Mouse (Mus musculus) cerebellum, adult 2 months (tissue): Measurements from ENCODE around the gene Gm49661. TPM values are rescaled to one million over a fixed set of nuclear protein-coding genes. Genes with fewer than 3 reads are reported as not detected.

ENCODE experiments used
- DNase-seq, 2 experiments: peaks; one replicate each; pipeline ENCODE4 v3.0.0; 2021
- H3K27ac ChIP-seq: fragments of 200-500 bp; 2 replicates; pipeline ENCODE4 v1.5.1; 2012; ENCODE audit warnings: low read length, control low read depth, inconsistent platforms; ENCODE audit not compliant: insufficient read depth
- H3K27me3 ChIP-seq: fragments of 200-500 bp; 2 replicates; pipeline ENCODE4 v1.6.1; 2012; ENCODE audit warnings: inconsistent platforms, mild to moderate bottlenecking, low read length, moderate library complexity; ENCODE audit not compliant: control insufficient read depth, insufficient read depth
- H3K4me1 ChIP-seq: fragments of 200-500 bp; 2 replicates; pipeline ENCODE4 v1.6.1; 2011; ENCODE audit warnings: low read length; ENCODE audit not compliant: control insufficient read depth, insufficient read depth
- H3K4me3 ChIP-seq: fragments of 200-500 bp; replicated peaks from 2 replicates; pipeline ENCODE3; 2011; ENCODE audit warnings: mild to moderate bottlenecking, low read depth, low read length, control low read depth; ENCODE audit not compliant: insufficient read depth
- CTCF ChIP-seq: fragments of 200-500 bp; IDR thresholded peaks from 2 replicates; pipeline ENCODE4 v1.5.1; 2011; ENCODE audit warnings: low read depth, mild to moderate bottlenecking, control low read depth, low read length, moderate library complexity, borderline replicate concordance; ENCODE audit not compliant: insufficient read depth
- POLR2A ChIP-seq: fragments of 200-500 bp; IDR thresholded peaks from 2 replicates; pipeline ENCODE4 v1.6.1; 2011; ENCODE audit warnings: low read length, control low read depth, borderline replicate concordance; ENCODE audit not compliant: insufficient read depth
- WGBS: fragments of 180-500 bp; shearing (Covaris S2); methylation state at CpG from one replicate; pipeline ENCODE4 v1.1.7; 2018; 5-methylcytosine and 5-hydroxymethylcytosine counted together
- polyA plus RNA-seq: library from polyadenylated mRNA; depleted of rRNA; stranded (reverse); fragments of >200 nt; gene quantifications from 2 replicates; pipeline ENCODE4 v1.2.3, GENCODE M21; 2012

Gm49661 gene
- polyA plus RNA-seq, 1 experiment, result not detected

- H3K4me3 ChIP-seq, result no peak overlapping the region
- no peak overlapping the region; the same call in 1 of the 2 replicates for H3K27ac ChIP-seq
- 42% methylated on average over 2 of the region's 2 CpGs for WGBS
- no peak for TF ChIP-seq CTCF
- no peak for TF ChIP-seq POLR2A
- no peaks in the 10 kb centered on the region for H3K27me3 ChIP-seq
- peaks cover 5% of the 10 kb centered on the region; the same call in 1 of the 2 replicates for H3K4me1 ChIP-seq
- DNase-seq, result no peak
These were observed 583 bp downstream of the Gm49661 start for GRCm38 (mm10) chr8:84968650-84969049.

- no peaks in the 10 kb centered on the region for H3K27me3 ChIP-seq
- H3K4me3 ChIP-seq, result no peak overlapping the region
- no peak overlapping the region for H3K27ac ChIP-seq
- no peak for DNase-seq
- TF ChIP-seq POLR2A (no peak), CTCF (no peak)
- 90% methylated on average over 13 of the region's 13 CpGs for WGBS
- H3K4me1 ChIP-seq, result peaks cover 5% of the 10 kb centered on the region; the same call in 1 of the 2 replicates
These were observed 1.5 kb downstream of the Gm49661 start for GRCm38 (mm10) chr8:84967532-84968304.

DNA sequence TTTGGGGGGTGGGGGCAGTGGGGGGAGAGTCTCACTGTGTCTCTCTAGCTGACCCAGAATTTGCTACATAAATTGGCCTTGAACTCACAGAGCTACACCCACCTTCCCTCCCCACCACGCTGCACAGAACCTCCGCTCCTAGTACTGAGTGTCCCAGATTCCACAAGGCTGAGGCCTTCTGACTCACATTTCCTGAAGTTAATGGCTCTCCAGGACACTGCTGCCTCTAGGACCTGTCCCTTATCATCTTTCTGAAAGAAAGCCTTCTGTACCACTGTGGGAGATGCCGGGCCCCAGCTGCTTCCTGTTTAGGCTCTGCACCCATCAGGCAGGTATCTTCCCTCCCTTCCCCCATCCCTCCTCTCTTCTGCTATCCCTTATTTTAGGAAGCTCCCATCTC is 2.6 kb downstream of the Gm49661 start:
- 75% methylated on average over 3 of the region's 3 CpGs for WGBS
- H3K27me3 ChIP-seq, result no peaks in the 10 kb centered on the region
- no peak for DNase-seq
- TF ChIP-seq POLR2A (no peak), CTCF (no peak)
- H3K27ac ChIP-seq, result no peak overlapping the region
- H3K4me3 ChIP-seq, result no peak overlapping the region
- peaks cover 5% of the 10 kb centered on the region; the same call in 1 of the 2 replicates for H3K4me1 ChIP-seq

GRCm38 (mm10) chr8:84965731-84966291 is 3.4 kb downstream of the Gm49661 start:
- DNase-seq, result peak; percentile 91 to 95
- Histone ChIP-seq H3K27ac (peak overlapping the region; percentile 10; the same call in 1 of the 2 replicates), H3K4me1 (peaks cover 5% of the 10 kb centered on the region; the same call in 1 of the 2 replicates), H3K27me3 (no peaks in the 10 kb centered on the region), H3K4me3 (peak overlapping the region; percentile 73)
- under 1% methylated on average over 41 of the region's 41 CpGs for WGBS
- TF ChIP-seq CTCF, result 0 out of 2 replicates have a peak, but pooled peaks have one; percentile 2
- peak; percentile 71; the same call in 1 of the 2 replicates for TF ChIP-seq POLR2A

GRCm38 (mm10) chr8:84963952-84964351 is 5.3 kb downstream of the Gm49661 start:
- peaks cover 3% of the 10 kb centered on the region; the same call in 1 of the 2 replicates for H3K4me1 ChIP-seq
- no peak overlapping the region for H3K27ac ChIP-seq
- no peak overlapping the region for H3K4me3 ChIP-seq
- WGBS, result 84% methylated on average over 4 of the region's 4 CpGs
- TF ChIP-seq CTCF (no peak), POLR2A (no peak)
- no peak for DNase-seq
- H3K27me3 ChIP-seq, result no peaks in the 10 kb centered on the region

- Histone ChIP-seq H3K27ac (no peak overlapping the region), H3K27me3 (no peaks in the 10 kb centered on the region), H3K4me1 (no peaks in the 10 kb centered on the region; the same call in 1 of the 2 replicates), H3K4me3 (no peak overlapping the region)
- 81% methylated on average over 7 of the region's 7 CpGs for WGBS
- no peak for TF ChIP-seq CTCF
- no peak for TF ChIP-seq POLR2A
- no peak for DNase-seq
These were observed 9.4 kb downstream of the Gm49661 start for GRCm38 (mm10) chr8:84959811-84960210.

- Histone ChIP-seq H3K4me3 (no peak overlapping the region), H3K27ac (no peak overlapping the region), H3K27me3 (no peaks in the 10 kb centered on the region), H3K4me1 (no peaks in the 10 kb centered on the region)
- TF ChIP-seq CTCF (peak; percentile 82), POLR2A (no peak)
- DNase-seq, result peak; percentile 69 to 82
- WGBS, result 33% methylated on average over 2 of the region's 2 CpGs
These were observed 12.5 kb downstream of the Gm49661 start for GRCm38 (mm10) chr8:84956768-84957167.
